Mouse (Mus musculus) cerebellum, adult 18-20 months (tissue): ENCODE data around the gene 1810009A15Rik.
"Not testable (repeated sequence)": the region's sequence is repeated elsewhere in the genome, so short reads cannot be mapped to it uniquely, and the experiment has no call there.

Experiments
- DNase-seq, 2 experiments: peaks; one replicate each; pipeline ENCODE4 v3.0.0; 2021

The 1810009A15Rik gene

GRCm38 (mm10) chr19:8888511-8889385, at the start of gene 1810009A15Rik, which contains the start of gene Gm49416:
Gene 1810009A15Rik, plus strand, starts transcription at chr19:8888853.
Gene Gm49416, plus strand, starts transcription at chr19:8888926.
- peak; percentile 92 to 97 for DNase-seq

GRCm38 (mm10) chr19:8839103-8839907, 49.3 kb upstream of the 1810009A15Rik start, which contains the start of gene Gng3:
Gene Gng3, minus strand, starts transcription at chr19:8839194.
- peak; percentile 85 to 93 for DNase-seq

DNA sequence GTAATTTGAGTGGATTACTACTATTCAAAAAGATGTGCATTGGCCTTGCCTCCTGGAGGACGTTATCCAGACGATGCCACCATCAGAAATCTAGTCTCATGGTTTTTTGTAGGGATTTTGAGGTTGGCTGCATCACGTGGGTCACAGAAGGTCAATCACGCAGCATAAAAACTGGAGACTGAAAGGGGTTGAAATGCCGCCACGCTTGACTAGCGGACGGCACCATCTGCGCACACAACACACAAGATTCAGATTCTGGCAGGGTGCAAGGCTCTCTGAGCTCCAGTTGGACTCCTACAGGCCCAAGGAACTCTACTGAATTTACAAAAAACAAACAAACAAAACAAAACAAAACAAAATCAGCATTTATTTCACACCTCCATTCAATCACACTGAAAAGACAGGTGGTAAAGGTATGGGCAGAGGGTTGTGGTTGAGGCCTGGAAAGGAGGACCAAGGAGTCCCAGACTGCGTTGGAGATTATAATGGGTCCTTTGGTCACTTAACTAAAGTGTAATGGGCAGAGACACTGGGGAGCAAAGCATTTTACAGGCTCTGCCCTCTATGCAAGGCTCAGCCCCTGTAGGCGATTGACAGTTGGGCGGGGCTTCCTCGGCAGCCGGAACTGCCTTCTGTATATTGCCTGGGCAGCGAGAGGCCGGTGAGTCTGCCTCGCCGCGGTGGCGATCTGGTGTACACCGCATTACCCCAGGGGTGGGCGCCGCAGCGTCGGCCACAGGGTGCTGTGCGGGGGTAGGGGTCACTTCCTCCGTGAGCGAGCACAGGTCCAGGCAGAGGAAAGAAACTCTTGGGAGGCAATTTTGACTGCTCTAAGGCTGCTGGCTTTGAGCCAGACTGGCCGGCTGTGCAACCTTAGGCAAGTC, 48.5 kb upstream of the 1810009A15Rik start:
- peak; percentile 85 to 89 for DNase-seq

- peak in 1 of 2 experiments; percentile 44 for DNase-seq
Measured at GRCm38 (mm10) chr19:8841012-8841411, 47.6 kb upstream of the 1810009A15Rik start.

DNA sequence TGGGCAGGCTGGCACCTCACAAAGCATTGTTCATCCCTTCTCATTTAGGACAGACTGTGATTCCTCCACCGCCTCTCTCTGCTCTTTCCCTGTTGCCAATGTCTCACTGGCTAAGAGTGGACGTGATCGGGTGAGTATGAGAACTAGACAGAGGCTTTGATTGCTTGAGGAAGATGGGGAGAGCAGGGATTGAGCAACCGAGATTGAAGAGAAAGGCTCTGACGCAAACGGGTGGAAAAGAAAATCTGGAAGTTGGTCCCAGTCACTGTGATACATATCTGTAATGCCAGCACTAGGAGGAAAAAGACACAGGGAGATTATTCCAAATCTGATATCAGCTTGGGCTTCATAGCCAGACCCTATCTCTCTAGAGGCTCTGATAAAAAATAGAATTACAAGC, 45.7 kb upstream of the 1810009A15Rik start:
- DNase-seq: no peak

- DNase-seq: peak; percentile 77 to 82
Measured at GRCm38 (mm10) chr19:8844371-8845129, 44.1 kb upstream of the 1810009A15Rik start.

DNA sequence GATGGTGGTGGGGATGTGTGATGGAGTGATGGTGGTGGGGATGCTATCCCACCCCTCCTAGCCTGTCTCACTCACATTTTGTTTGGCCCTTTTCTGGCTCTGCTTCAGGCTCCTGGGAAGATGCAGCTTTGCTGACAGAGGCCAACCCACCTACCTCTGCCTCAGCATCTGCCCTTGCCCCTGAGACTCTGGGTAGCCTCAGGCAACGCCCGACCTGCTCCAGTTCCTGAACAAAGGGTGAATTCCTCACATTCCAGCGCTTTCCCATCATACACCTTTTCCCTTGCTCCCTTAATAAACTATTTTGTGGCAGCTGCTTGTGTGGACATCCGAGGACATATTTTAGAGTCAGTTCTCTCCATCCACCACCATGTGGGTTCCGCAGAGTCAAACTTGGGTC, 40.3 kb upstream of the 1810009A15Rik start:
- DNase-seq: no peak

DNA sequence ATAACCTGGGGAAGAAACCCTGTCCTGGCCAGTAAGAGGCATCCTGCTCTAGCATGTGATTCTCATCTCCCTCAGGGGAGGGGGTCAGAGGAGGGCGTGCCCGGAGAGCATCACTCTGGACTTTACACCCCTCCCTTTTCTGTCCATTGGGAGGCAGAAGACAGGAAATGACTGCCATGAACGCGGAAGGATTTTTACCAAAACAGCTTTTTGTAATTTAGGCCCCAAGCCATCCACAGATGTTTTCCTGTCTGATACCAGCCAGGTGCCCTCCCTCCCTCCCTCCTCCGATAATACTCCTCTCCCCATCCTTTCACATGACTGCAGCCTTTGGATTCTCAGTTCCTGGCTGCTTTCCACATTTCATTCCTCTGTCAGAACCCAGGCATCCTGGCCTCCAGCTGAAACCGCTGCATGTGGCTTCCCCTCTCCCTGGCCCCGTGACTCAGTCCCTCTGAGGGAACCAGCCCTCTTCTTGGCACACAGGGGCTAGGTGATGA, 38.2 kb upstream of the 1810009A15Rik start, which contains the start of gene Lrrn4cl:
Gene Lrrn4cl, plus strand, starts transcription at position 367 of the 500 bp plus-strand sequence.
- DNase-seq: peak in 1 of 2 experiments; percentile 28

DNA sequence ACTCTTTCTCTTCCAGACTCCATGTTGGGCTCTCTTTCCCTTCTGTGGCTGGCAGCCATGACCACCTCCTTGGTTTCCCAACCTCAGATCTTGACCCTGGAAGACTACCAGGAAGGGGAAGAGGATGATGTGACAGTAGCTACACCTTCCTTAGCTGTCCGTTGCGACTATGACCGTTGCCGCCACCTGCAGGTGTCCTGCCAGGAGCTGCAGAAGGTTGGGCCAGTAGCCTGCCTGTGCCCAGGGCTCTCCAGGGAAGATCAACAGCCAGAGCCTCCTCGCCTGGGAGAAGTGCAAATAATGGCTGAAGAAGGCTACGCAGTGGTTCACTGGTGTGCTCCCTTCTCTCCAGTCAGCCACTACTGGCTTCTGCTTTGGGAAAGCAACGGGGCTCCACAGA, 37.0 kb upstream of the 1810009A15Rik start:
- DNase-seq: no peak

DNA sequence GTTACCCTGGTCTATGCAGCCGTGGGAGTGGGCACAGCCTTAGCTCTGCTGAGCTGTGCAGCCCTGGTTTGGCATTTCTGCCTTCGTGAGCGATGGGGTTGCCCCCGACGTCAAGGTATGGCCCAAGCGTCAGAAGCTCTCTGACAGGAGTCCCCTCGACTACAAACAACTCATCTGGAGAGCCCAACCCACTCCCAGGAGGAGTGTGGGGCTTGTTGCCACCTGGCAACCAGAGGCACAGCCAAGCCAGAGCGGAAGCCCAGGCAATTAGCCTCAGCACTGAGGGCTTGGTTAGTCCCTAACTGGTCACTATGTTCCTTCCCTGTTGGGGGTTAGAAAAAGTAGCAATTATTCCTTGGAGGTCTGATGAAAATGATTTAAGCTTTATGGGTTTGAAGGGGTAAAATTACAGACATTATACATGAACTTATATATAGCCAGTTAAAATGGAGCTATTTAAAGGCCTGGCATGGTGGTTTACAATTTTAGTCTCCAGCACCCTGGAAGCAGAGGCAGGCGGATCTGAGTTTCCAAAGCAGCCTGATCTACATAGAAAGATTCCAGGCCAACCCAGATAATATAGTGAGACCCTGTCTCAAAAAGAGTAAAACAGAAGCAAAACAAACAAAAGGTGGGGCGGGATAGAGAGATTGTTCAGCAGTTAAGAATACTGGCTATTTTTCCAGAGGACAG, 36.3 kb upstream of the 1810009A15Rik start:
- DNase-seq: no peak

DNA sequence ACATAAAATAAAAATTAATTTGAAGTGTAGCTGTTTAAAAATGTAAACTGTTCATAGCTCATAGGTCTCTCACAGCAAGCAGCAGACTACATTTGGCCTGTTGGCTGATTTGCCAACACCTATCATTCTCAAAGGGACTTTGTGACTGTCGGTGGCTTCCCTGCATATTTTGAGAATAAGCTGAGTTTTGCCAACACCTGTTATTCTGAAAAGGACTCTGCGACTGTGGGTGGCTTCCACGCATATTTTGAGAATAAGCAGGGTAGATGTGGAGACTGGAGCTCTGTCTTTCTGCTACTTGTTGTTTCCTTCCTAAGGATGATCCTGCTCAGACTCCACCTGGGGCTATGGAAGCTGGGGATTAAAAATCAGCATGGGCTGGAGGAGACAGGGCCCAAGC, 35.5 kb upstream of the 1810009A15Rik start:
- DNase-seq: no peak

GRCm38 (mm10) chr19:8857689-8858088, 31.0 kb upstream of the 1810009A15Rik start:
- peak in 1 of 2 experiments; percentile 38 for DNase-seq

- DNase-seq: peak in 1 of 2 experiments; percentile 31
Measured at GRCm38 (mm10) chr19:8859018-8859417, 29.6 kb upstream of the 1810009A15Rik start.

DNA sequence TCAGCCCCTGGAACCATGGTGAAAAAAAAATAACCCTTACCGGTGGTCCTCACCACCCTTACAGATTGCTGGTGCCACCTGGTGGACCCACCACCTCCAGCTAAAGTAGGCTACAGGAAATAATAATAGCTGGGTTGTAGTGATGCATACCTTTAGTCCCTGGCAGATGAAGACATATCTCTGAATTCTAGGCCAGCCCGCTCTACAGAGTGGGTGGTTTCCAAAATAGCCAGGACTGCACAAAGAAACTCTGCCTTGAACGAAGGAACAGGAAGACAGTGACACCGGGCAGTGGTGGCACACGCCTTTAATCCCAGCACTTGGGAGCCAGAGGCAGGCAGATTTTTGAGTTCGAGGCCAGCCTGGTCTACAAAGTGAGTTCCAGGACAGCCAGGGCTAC, 24.4 kb upstream of the 1810009A15Rik start:
- DNase-seq: no peak

DNA sequence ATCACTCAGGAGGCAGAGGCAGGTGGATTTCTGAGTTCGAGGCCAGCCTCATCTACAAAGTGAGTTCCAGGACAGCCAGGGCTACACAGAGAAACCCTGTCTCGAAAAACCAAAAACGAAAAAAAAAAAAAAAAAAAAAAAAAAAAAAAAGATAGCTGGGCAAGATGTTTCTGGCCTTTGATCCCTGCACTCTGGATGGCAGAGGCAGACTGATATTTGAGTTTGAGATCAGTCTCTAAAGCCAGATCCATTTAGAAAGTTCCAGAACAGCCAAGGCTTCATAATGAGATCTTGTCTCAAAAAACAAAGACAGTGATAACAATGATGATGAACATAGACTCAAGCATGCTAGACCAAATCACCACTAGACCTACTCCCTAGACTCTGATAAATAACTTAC, 18.3 kb upstream of the 1810009A15Rik start:
- DNase-seq: not testable (repeated sequence)

GRCm38 (mm10) chr19:8870838-8871237, 17.8 kb upstream of the 1810009A15Rik start:
- DNase-seq: no peak

GRCm38 (mm10) chr19:8871267-8872186, 17.1 kb upstream of the 1810009A15Rik start, which contains the start of gene Ubxn1:
Gene Ubxn1, plus strand, starts transcription at chr19:8871496.
- DNase-seq: peak; percentile 96 to 97

GRCm38 (mm10) chr19:8872266-8872840, 16.3 kb upstream of the 1810009A15Rik start:
- no peak for DNase-seq

- DNase-seq: no peak
Measured at GRCm38 (mm10) chr19:8875031-8875430, 13.6 kb upstream of the 1810009A15Rik start.
